Comparison of ENCODE assay signal across 8 mouse cellular contexts in genomic region chr19:7416834-7417735, GRCm38 (mm10). TPM values are rescaled to one million over a fixed set of nuclear protein-coding genes. Genes with fewer than 3 reads are reported as not detected.
DNase-seq lines count a peak whose midpoint lies in the region; ATAC-seq and TF ChIP-seq lines count a peak whose summit lies in the region.

Gene 2700081O15Rik, plus strand, starts transcription at chr19:7417625.

- intact Hi-C loops in left cerebral cortex, adult 2 months (cut with DNase I), result loop anchor here (2.0 to 5.0 kb wide), 5 partner anchors 34 to 360 kb away; partner anchors contain the start of genes Macrod1, Mark2, Naa40 and Rcor2

- H3K36me3 ChIP-seq in hindbrain, embryonic 12.5 days, result peaks cover 21% of the 10 kb centered on the region

- H3K4me1 ChIP-seq in hindbrain, embryonic 12.5 days, result peaks cover 42% of the 10 kb centered on the region

- no peak for TF ChIP-seq CTCF in left cerebral cortex, adult 2 months (IDR thresholded peaks at IDR 0.05)

- peak within 1 kb of the TSS; percentile 76 for H3K4me2 ChIP-seq in hindbrain, embryonic 12.5 days (replicated peaks)

- H3K4me3 ChIP-seq in hindbrain, embryonic 12.5 days, result peak within 1 kb of the TSS; percentile 89
- peak within 1 kb of the TSS; percentile 75 for H3K4me3 ChIP-seq in left cerebral cortex, adult 2 months

- H3K27ac ChIP-seq in hindbrain, embryonic 12.5 days, result peak within 1 kb of the TSS; percentile 99
- peak within 1 kb of the TSS; percentile 87 for H3K27ac ChIP-seq in left cerebral cortex, adult 2 months

- DNase-seq in T-cell, adult 2 months (ENCODE audit: low spot score), result peak; percentile 22
- peak; percentile 70 for DNase-seq in cerebellum, adult 9-11 months
- DNase-seq in frontal cortex, postnatal 36 days (ENCODE audit: low spot score in 2 of 2), result peak; percentile 68 to 75
- peak; percentile 75 to 76 for DNase-seq in left cerebral cortex, adult 2 months (ENCODE audit: extremely low spot score in 1 of 2, low spot score in 2 of 2)
- peak; percentile 78 to 86 for DNase-seq in lung, postnatal 4 days
- DNase-seq in right cerebral cortex, postnatal 14 days, result peak; percentile 76
- peak; percentile 76 to 79 for DNase-seq in urinary bladder, postnatal 4 days (ENCODE audit: low spot score in 2 of 2)

- H3K9me3 ChIP-seq in hindbrain, embryonic 12.5 days (replicated peaks), result 0 out of 2 replicates have a peak, but pooled peaks cover 3% of the 10 kb centered on the region

- under 1% methylated on average over 100 of the region's 107 CpGs for WGBS in hindbrain, embryonic 12.5 days

- peak within 1 kb of the TSS; percentile 99 for H3K9ac ChIP-seq in hindbrain, embryonic 12.5 days

- no peaks in the 10 kb centered on the region; the same call in 1 of the 2 replicates for H3K27me3 ChIP-seq in hindbrain, embryonic 12.5 days

- ATAC-seq in hindbrain, embryonic 12.5 days (ENCODE audit: low FRiP score), result peak; percentile 64

RNA-seq across cellular contexts. Expression of gene 2700081O15Rik, which starts in this region (rescaled TPM):
- polyA plus RNA-seq in hindbrain, embryonic 12.5 days (2016; fragmentation: Nextera tagmentation; extraction: Ambion mirVana), result 18.0 and 20.1 TPM in 2 replicates
- 10 to 100 TPM; 32.1 to 34.1 TPM for total RNA-seq in left cerebral cortex, adult 2 months (2021)

Comparison
In these comparisons a context has a peak if more than half of its experiments do, and no peak if none do; other contexts are left out.
1. Peak in every context shown above with its lines: DNase-seq, ATAC-seq, H3K4me3 ChIP-seq and H3K27ac ChIP-seq.
2. DNase-seq: peak in every context shown above with its lines; median percentile 82 in lung, postnatal 4 days; 78 in urinary bladder, postnatal 4 days; 76 in right cerebral cortex, postnatal 14 days; 76 in left cerebral cortex, adult 2 months; 72 in frontal cortex, postnatal 36 days; 70 in cerebellum, adult 9-11 months; 22 in T-cell, adult 2 months.